Mouse (Mus musculus): ENCODE data around the gene Pop5.

The Pop5 gene

DNA sequence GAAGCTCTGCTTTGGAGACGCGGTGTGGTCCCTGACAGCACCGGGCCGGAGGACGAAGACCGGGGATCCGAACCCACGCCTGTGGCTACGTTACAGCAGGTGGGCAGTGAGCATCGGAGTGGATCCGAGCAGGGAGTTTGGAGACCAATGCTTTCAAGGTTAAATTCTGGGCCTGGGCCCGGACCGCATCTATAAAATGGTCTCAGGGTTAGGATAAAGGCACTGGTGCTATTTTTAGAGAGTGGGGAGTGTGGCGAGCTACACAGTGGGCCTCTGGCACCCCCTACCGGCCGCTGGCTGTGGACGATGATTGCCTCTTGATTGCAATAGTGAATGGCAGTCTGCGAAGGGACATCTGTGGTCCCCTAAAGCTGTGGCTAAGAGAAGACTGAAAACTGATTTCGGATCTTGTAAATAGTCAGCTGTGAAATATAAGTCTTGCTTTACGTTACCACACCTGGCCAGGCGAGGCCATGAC, at the start of gene Pop5:
Pop5 (plus strand) TSS at position 51 of the 478 bp plus-strand sequence.
- DNase-seq (ENCODE audit: low read depth), result peak; percentile 60

DNA sequence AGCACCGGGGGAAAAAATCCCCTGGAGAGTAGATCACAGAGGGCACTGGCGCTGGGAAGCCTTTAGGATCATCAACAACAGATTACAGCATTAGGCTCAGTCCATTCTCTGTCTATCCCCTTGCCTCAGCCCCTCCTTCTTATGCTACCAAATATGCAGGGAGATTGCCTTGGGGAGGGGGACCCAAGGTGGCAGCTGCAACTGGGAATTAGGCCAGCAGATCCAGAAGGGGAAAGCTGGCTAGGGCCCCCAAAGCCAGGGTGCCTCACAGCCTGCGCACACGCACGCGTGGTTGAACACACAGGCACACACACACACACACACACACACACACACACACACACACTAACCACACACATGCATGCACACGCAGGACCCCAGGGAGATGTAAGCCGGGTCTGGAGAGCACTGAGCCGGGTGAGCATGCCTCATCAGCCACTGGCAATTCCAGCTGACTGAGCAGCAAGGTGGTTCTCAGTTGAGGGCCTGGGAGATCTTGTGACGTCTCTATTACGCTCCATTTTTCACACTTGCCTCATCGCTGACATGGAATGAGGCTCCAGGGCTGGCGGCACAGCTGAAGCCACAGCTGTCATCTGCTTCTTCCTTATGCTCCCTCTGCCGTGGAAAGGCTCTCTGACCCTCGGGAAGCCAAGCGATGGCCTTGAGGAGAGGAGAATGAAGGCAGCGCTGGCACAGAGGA, 49.1 kb upstream of the Pop5 start:
- no peak for DNase-seq (ENCODE audit: low read depth)

DNA sequence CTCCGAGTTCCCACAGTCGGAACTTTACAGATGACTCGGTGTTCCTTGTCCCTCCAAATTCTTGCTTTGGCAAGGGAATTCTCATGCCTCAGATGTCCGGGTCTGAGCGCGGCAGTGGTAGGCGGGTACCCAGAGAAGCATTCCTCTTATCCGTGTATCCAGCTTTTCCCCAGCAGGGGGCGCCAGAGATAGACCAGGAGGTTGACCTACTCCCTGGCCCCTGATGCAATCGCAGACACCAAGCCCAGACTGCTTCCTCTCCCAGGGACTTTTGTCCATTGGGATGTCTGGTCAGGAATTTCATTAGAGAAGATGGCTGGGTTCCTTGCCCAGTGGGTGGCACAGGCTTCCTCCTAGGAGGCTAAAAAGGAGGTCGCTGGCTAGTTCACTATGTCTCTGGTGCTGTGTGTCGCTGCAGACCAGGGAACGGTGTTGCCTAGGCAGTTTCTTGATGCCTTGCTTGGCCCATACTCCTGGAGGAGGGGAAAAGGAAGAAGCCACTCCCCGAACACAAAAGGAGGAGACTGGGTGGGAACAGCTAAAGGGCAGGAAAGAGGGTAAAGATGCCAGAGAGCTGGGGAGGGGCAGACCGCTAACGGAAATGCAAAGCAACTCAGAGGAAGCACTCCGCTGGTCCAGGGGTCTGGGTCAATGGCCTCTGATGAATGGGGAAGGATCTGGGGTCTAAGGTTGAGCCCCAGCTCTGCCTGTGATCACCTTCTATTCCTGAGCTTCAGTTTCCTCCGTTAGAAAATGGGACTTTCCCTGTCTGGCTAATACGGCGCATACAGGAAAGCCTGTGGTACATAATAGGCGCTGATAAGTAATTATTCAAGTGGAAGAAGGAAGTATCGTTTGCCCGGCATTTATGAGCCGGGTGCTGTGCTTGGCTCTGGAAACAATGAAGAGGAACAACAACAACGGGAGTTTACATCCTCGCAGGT, 48.2 kb upstream of the Pop5 start:
- DNase-seq (ENCODE audit: low read depth), result peak; percentile 75

DNA sequence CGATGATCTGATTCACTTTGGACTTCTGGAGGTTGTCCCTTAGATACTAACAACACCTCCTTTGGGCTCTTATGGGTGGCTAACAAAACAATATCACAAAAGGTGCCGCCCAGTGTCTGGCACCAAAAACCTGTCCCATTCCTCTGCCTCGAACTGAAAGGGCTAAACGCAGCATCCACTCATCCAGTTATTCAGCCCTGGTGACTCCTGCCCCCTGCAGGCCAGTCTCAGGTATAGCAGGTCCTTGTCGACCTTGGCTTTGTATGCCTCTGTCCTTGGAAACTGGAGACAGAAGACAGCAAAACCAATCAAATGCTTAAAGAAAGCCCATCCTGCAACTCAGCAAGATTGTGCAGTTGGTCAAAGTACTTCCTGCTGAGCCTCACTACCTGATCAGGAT, 46.8 kb upstream of the Pop5 start:
- no peak for DNase-seq (ENCODE audit: low read depth)

DNA sequence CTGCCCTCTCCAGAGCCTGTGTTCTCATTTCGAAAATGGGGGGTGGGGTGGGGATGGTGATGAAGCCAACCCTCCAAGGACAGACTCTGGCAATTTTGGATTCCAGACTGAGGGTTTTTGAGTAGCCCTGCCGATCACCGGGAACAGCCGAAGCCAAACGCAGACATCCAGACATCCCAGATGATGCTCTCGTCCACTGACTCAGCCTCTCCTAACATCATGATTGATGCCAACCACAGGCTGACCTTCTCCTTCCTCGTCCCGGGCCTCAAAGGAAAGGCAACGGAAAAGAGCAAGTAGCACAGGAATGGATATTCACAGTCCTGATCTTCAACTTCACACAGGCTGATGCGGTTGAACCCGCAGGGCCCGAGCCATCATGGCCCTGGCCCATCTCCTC, 45.6 kb upstream of the Pop5 start:
- DNase-seq (ENCODE audit: low read depth), result no peak

DNA sequence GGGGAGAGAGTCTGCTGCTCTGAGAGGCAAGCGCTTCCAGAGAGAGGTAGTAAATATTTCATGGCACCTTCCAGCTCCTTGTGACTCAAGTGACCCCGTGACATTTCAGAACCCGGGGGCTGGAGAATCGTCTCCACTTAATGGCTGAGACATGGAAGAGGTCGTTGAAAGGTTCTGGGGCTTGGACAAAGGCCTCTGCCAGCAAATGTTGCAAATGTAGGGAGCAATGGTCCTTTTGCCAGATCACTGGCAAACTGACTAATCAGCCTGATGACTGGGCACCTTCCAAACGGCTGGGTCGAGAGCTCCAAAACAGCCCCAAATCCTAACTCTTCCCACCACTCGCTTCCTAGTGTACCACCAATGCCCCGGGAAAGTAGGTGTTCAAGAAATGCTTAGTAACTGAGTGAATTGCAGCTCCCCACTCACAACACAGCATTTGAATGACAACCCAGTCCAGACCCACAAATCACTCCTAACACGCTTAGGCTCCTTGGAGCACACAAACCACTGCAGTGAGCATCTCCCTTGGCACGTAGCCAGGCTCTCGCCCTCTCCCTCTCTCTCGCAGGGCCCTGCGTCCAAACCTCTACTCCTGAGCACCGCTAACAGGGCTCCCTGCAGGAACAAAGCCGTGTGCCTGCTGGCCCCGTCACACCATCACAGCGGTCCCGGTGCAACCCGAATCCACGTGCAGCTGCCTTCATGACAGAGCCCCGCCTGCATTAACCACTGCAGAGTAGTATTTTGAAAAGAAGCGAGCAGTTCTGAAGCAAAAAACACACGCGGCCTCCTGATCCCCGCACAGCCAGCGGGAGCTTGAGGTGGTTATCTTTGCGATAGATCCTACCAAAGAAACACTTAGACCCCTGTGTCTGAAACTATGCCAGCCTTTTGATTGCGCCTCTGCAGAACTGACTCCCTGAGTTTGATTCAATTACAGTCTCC, 43.5 kb upstream of the Pop5 start:
- DNase-seq (ENCODE audit: low read depth), result no peak

DNA sequence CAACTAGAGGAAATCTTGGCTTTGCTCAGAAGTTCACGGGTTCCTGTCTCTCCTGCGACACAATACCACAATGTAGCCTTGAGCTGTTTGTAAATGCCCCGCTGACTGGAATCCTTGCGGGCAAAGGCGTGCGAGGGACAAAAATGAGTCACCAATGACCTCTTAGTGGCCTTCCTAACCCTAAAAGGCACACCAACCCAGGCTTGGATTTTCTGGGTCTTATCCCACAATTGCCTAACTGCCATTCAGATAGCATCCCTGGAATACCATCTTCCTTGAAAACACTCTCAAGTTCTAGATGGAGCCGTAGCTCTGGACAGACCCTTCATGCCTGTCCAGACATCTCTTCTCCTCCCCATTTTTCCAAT, 42.8 kb upstream of the Pop5 start:
- DNase-seq (ENCODE audit: low read depth), result no peak

DNA sequence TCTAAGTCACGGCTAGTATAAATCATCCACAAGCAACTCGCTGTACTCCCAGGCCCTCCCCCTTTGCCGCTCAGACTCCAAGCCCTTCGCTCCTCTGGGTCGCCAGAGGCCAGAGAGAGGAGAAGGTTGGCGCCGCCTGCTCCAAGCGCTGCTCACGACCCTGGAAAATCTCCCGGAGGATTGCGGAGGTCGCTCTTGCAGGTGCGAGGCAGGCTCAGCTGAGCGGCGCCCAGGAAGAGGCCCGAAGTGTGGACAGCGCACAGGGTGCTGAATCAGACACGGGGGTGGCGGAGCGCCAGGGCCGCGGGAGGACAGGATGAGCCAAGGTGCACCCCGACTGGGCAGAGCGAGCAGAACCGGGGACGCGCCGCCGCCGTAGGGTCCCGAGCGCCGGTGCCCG, 42.4 kb upstream of the Pop5 start:
- DNase-seq (ENCODE audit: low read depth), result no peak

DNA sequence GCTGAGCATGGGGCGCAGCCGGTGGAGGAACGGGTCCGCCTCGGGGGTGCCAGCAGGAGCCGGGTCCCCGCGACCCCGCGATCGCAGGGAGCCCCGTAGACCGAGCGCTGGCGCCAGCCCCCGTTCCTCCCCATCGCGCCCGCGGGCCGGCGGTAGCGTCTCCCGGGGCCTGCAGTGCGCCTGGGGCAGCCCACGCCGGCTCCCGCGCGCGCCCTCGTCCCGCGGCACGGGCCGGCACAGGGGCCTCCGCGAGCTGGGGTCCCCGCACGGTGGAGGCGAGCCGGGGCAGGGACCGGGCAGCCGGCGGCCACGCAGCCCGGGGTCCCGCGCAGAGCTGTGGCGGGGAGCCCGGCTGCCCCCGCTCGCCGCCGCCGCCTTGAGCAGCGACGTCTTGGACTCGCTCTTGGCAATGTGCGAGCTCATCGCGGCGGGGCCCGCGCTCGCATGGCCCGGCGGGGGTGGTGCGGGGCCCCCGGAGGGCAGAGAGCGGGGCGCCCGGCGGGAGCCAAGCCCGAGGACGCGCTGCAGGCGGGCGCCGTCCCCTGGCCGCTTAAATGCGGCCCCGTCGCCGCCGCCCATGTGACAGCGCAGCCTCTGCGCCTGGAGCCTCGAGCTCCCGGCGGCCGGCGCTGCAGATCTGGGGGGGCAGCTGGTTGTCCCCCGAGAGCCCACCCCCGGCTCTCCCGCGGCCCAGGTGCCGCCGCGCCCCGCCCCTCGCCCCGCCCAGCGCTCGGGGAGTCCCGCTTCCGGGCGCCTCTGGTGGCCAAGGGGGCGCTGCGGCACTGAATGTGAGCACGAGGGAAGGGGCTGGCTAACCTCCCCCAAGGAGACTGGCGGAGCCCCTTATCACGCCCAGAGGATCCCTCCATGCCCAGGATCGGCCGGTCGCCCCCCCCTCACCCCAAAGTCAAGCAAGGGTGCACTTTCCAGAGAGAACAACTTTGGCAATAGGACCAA, 41.7 kb upstream of the Pop5 start, which contains the start of gene Cabp1:
Cabp1 (minus strand) TSS at position 713 of the 957 bp plus-strand sequence.
- no peak for DNase-seq (ENCODE audit: low read depth)

DNA sequence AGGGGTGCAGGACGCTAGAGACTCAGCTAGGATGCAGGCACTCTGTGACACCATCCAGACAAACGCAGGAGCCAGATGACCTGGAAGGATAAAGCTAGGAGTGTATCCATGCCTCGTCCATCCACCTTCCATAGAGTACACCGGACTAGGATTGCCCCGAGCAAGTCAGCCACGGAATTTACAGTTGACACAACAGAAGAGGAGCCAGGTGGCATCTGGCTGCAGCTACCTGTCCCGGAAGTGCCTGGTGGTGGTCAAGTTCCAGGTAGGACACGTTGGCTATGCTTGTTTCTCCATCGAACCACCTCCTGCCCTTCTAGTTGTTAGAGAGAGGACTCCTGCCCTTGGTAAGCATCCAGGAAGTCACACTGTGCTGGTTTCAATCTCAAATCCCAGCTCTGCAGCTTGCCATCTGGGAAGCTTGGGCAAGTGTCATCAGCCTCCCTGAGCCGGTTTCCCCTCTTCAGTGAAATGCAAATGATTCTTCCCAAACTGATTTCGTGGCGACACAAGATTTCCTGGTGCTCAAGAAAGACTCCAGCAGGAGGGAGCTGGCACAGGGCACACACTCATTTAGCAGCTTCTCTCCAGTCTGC, 40.9 kb upstream of the Pop5 start:
- DNase-seq (ENCODE audit: low read depth), result no peak

DNA sequence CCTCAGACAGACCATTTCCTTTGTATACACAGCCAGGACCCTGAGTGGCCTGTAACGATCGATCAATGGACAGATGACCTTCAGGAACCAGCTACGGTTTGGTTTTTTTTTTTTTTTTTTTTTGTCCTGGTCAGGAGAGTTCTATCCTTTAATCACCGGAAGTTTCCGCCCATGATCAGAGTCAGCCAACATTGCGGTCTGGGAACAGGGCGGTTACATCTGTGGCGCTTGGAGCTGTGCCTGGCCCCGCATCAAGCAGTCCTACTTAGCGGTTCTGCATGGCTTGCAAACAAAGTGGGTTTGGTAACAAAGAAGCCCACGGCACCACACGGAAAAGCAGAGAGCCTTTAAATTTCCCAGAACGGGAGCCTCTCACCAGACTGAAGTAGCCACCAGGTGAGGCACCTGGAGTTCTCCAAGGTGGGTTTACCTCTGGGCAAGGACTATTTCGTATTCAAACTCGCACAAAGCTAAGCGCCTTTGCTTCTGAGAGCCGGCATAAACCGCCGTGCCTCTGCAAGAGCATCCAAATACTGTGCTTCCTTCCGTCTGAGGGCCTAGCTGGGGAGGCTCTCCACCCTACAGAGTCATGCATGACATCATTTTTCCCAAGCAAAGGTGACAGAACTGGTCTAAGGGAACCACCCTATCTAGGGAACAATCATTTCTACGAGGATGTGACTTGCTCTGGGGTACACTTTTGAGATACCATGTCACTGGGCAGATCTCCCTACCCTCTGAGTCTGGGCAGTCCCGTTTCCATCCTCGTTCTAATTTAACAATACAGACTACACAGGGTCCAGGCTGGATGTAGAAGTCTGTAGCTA, 31.7 kb upstream of the Pop5 start:
- DNase-seq (ENCODE audit: low read depth), result no peak

DNA sequence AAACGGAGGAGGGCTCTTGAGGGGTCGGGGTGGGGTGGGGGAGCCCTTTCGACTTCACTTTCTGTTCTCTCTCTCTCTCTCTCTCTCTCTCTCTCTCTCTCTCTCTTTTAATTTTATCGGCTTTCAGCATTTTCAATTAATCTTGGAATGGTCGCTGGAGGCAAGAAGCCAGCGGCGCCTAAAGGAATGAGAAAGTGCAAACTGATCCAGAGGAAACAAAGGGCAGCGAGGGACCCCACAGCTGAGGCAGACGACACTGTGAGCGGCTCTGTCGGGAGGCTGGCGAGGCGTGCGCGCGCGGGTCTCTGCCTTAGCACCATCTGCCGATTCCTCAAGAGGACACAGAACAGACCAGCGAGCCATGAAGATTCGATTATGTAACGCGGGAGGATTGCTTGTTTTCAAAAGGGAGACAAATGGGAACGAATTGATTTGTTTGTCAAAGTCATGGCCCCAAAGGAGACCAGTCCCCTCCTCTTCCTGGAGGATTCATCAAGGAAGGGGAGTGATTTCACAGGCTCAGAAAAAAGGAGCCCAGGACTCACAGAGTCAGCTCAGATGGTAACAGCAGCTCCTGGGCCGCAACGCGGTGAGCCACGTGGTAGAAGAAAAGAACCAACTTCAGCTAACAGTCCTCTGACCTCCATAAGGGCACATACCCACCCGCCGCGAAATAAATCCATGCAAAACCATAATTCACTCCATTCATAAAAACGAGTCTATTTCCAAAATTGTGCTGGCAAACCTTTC, 30.9 kb upstream of the Pop5 start:
- no peak for DNase-seq (ENCODE audit: low read depth)

DNA sequence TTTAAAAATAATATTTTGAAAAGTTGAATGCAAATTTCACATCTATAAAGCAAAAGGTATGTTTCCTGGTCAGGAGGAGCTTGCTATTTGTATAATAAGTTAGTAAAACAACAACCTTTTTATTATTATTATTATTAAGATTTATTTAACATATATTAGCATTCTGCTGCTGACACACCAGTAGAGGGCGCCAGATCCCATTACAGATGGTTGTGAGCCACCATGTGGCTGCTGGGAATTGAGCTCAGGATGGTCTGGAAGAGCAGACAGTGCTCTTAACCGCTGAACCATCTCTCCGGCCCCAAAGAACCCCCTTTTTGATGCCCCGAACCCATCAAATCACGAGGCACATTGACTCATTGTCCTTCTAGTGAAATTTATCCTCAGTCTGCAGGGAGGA, 28.4 kb upstream of the Pop5 start:
- DNase-seq (ENCODE audit: low read depth), result no peak

DNA sequence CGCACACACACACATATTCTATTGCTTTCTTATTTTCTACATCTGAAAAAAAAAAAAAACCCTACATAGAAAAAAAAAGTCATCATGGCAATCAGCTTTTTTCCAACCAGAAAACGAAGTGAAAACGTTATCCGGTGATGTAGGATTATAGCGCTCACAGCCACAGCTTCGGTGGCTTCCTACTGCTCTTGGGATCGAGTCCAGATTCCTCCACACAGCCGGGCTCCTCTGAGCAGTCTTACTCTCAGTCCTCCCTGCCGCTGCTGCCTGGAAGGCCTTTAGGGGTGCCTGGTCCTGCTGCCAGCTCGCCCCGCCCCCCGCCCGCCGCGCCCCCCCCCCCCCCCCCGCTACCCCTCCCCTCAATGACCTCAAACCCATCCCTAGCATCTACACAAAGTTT, 27.7 kb upstream of the Pop5 start:
- no peak for DNase-seq (ENCODE audit: low read depth)

DNA sequence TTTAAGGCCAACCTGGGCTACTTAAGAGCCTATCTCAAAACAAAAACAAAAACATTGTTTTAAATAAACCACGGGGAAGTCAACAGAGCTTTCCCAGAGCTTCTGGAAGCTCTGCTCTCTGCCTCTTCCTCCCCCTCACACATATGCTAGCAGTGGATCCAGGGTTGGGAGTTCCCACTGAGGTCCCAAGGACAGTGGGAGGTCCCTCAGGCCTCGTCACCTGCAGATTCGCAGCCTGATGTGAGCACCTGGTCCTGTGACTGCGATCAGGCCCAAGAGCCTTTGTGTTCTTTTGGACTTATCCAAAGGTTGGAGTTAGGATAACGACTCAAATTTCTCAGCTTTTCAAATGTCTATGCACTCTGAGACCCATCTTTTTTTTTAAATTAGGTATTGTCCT, 27.0 kb upstream of the Pop5 start:
- no peak for DNase-seq (ENCODE audit: low read depth)

DNA sequence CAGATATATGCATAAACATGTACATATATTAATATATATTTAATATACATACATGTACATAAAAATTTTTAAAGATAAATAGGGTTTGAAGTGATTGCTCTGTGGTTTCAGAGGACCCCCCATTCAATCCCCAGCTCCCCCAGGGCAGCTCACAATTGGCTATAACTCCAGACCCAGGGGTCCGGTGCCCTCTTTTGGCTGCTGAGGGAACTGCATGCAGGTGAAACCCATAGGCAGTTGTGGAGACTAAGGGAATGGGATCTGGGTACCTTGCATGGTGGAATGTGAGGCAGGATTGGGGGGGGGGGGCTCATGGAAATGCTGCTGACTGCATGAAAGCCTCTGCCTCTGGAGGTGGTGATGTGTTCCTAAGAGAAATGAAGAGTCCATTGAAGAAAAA, 25.3 kb upstream of the Pop5 start:
- DNase-seq (ENCODE audit: low read depth), result no peak

DNA sequence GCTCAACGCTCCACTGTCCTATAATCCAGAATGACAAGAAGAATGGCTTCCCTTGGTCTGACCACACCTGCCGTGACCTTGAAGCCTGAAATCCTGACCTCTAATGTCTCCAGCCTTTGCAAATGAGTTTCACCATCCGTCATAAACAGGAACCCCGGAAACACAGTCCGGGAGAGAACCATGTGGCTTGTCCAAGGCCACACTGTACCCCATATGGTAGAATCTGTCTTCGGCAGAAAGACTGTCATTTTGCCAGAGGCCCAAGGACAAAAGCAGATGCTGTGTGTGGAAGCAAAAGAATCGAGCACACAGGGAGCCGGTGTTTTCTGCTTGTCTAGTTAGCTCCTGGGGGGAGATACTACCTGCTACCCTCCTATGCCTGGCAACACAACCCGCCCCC, 23.2 kb upstream of the Pop5 start:
- no peak for DNase-seq (ENCODE audit: low read depth)

DNA sequence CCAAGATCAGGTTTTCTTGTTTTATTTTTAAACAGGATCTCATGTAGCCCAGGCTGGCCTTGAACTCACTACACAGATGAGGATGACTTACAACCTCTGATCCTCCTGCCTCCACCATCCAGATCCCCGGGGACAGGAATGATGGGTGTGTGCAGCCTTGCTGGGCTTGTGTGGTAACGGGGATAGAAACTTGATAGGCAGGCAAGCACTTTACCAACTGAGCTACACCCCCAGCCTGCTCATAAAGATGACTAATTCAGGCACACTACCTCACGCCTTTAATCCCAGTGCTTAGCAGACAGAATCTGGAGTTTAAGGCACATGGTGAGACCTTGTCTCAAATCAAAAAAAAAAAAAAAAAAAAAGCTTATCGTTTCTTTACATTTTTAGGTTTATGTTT, 22.8 kb upstream of the Pop5 start:
- DNase-seq (ENCODE audit: low read depth), result no peak

DNA sequence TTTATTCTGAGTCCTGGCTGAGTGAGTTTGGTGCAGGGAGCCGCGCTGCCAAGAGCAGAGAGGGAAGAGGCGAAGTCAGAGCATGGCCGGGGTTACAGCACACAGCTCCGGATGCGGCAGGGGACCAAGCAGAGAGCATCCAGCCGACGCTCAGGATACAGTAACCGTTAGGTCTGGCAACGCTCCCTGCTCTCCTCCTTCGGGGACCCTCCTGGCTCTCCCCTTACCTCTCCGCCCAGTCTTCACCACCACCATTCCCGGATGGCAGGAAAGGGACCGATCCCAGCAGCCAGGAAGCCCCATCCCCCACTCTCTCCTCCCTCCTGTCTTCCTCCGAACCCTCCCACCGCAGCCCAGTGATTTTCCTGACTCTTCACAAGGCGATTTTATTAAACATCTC, 20.8 kb upstream of the Pop5 start:
- DNase-seq (ENCODE audit: low read depth), result no peak
